In genomic region chr17:35258492-35259478, GRCm38 (mm10) we compare ENCODE assay signal across 10 mouse cellular contexts. TPM values are rescaled to one million over a fixed set of nuclear protein-coding genes. Genes with fewer than 3 reads are reported as not detected.
DNase-seq lines count a peak whose midpoint lies in the region; ATAC-seq and TF ChIP-seq lines count a peak whose summit lies in the region.
"Had no signal": no experiment of that assay in that cellular context is flagged by ENCODE, and none has a peak within 500 bp of the region (broad histone marks: within the 10 kb centered on the region; RNA-seq: fewer than 3 reads in every experiment).

No protein-coding gene starts in this region.

- H3K36me3 ChIP-seq in kidney, embryonic 16.5 days (ENCODE audit: insufficient read depth, low read length), result peaks cover 5% of the 10 kb centered on the region
- H3K36me3 ChIP-seq in midbrain, embryonic 13.5 days, result peaks cover 8% of the 10 kb centered on the region

- no peak overlapping the region for H3K4me3 ChIP-seq in kidney, embryonic 16.5 days (ENCODE audit: low read length)
- H3K4me3 ChIP-seq in bone marrow macrophage, adult 2 months (ENCODE audit: insufficient read depth, low read length), result peak overlapping the region; percentile 25
- no peak overlapping the region for H3K4me3 ChIP-seq in midbrain, embryonic 13.5 days (replicated peaks)

- no peak overlapping the region for H3K4me2 ChIP-seq in kidney, embryonic 16.5 days (replicated peaks; ENCODE audit: low read depth, low read length)
- H3K4me2 ChIP-seq in midbrain, embryonic 13.5 days (replicated peaks), result no peak overlapping the region

- peak; percentile 66 for DNase-seq in kidney, adult 11 months
- peak; percentile 72 for DNase-seq in kidney, adult 9 months
- no peak for DNase-seq in embryo, embryonic 11 days
- no peak for DNase-seq in layer of hippocampus, adult 18-20 months (ENCODE audit: low spot score in 2 of 2)

- 67% methylated on average over 11 of the region's 14 CpGs for WGBS in kidney, embryonic 16.5 days
- WGBS in midbrain, embryonic 13.5 days, result 65% methylated on average over 14 of the region's 14 CpGs

- ATAC-seq in kidney, embryonic 16.5 days (ENCODE audit: low FRiP score, low TSS enrichment), result no peak
- ATAC-seq in megakaryocyte progenitor cell, adult 5-6 weeks (replicated peaks; ENCODE audit: poor library complexity), result peak; percentile 69
- ATAC-seq in midbrain, embryonic 13.5 days, result no peak

- no peak overlapping the region for H3K9ac ChIP-seq in kidney, embryonic 16.5 days (replicated peaks; ENCODE audit: low read length)
- H3K9ac ChIP-seq in midbrain, embryonic 13.5 days (replicated peaks), result no peak overlapping the region

- H3K27me3 ChIP-seq in kidney, embryonic 16.5 days (ENCODE audit: insufficient read depth, low read length), result peaks cover 13% of the 10 kb centered on the region; the same call in 1 of the 2 replicates
- peaks cover 17% of the 10 kb centered on the region for H3K27me3 ChIP-seq in midbrain, embryonic 13.5 days

- no peaks in the 10 kb centered on the region for H3K9me3 ChIP-seq in kidney, embryonic 16.5 days (ENCODE audit: low read length)
- H3K9me3 ChIP-seq in midbrain, embryonic 13.5 days, result no peaks in the 10 kb centered on the region

- no peak overlapping the region for H3K27ac ChIP-seq in kidney, embryonic 16.5 days (ENCODE audit: low read length)
- peak overlapping the region; percentile 93 for H3K27ac ChIP-seq in bone marrow macrophage, adult 2 months (ENCODE audit: insufficient read depth, low read depth, low read length)
- H3K27ac ChIP-seq in midbrain, embryonic 13.5 days, result no peak overlapping the region

- peaks cover 4% of the 10 kb centered on the region; the same call in 1 of the 2 replicates for H3K4me1 ChIP-seq in kidney, embryonic 16.5 days (ENCODE audit: insufficient read depth, low read length)
- H3K4me1 ChIP-seq in bone marrow macrophage, adult 2 months (ENCODE audit: control insufficient read depth, insufficient read depth, low read length), result peaks cover 45% of the 10 kb centered on the region
- H3K4me1 ChIP-seq in midbrain, embryonic 13.5 days (replicated peaks), result peaks cover 9% of the 10 kb centered on the region

- no peak for TF ChIP-seq CTCF in bone marrow macrophage, adult 2 months (IDR thresholded peaks at IDR 0.05; ENCODE audit: low read depth, low read length)

- no peak for TF ChIP-seq POLR2A in bone marrow macrophage, adult 2 months (IDR thresholded peaks at IDR 0.05; ENCODE audit: borderline replicate concordance, low read depth, low read length)

RNA-seq across cellular contexts. Expression of gene H2-D1, which starts 3.7 kb away (rescaled TPM):
- 73.6 and 87.2 TPM in 2 replicates for polyA plus RNA-seq in kidney, embryonic 16.5 days (2015; fragmentation: Nextera tagmentation; extraction: Ambion mirVana)
- 2,808 and 2,856 TPM in 2 replicates for polyA plus RNA-seq in bone marrow macrophage, adult 2 months (2012; ENCODE audit: insufficient read depth, insufficient read length, missing spikeins)
- total RNA-seq in megakaryocyte progenitor cell, adult 5-6 weeks (2015), result 248 and 262 TPM in 2 replicates
- 464 and 467 TPM in 2 replicates for total RNA-seq in megakaryocyte progenitor cell, adult 5-6 weeks (2017)
- total RNA-seq in layer of hippocampus, adult 18-20 months (2021), result 10 to 100 TPM; 22.1 to 26.7 TPM
- polyA plus RNA-seq in midbrain, embryonic 13.5 days (2015; fragmentation: Nextera tagmentation; extraction: Ambion mirVana), result 49.5 and 52.5 TPM in 2 replicates

RNA-seq across cellular contexts. Expression of gene Ddx39b, which starts 17.2 kb away (rescaled TPM):
- polyA plus RNA-seq in kidney, embryonic 16.5 days (2015; fragmentation: Nextera tagmentation; extraction: Ambion mirVana), result 553 and 556 TPM in 2 replicates
- 164 and 169 TPM in 2 replicates for polyA plus RNA-seq in bone marrow macrophage, adult 2 months (2012; ENCODE audit: insufficient read depth, insufficient read length, missing spikeins)
- 289 and 314 TPM in 2 replicates for total RNA-seq in megakaryocyte progenitor cell, adult 5-6 weeks (2015)
- total RNA-seq in megakaryocyte progenitor cell, adult 5-6 weeks (2017), result 188 and 193 TPM in 2 replicates
- total RNA-seq in layer of hippocampus, adult 18-20 months (2021), result 100 to 1,000 TPM; 210 to 215 TPM
- polyA plus RNA-seq in midbrain, embryonic 13.5 days (2015; fragmentation: Nextera tagmentation; extraction: Ambion mirVana), result 460 and 465 TPM in 2 replicates

RNA-seq across cellular contexts. Expression of gene Nfkbil1, which starts 23.2 kb away (rescaled TPM):
- 11.6 TPM in 2 replicates for polyA plus RNA-seq in kidney, embryonic 16.5 days (2015; fragmentation: Nextera tagmentation; extraction: Ambion mirVana)
- polyA plus RNA-seq in bone marrow macrophage, adult 2 months (2012; ENCODE audit: insufficient read depth, insufficient read length, missing spikeins), result 15.5 and 15.7 TPM in 2 replicates
- total RNA-seq in megakaryocyte progenitor cell, adult 5-6 weeks (2015), result 1.9 and 3.1 TPM in 2 replicates
- total RNA-seq in megakaryocyte progenitor cell, adult 5-6 weeks (2017), result 6.7 and 8.0 TPM in 2 replicates
- total RNA-seq in layer of hippocampus, adult 18-20 months (2021), result 10 to 100 TPM; 13.6 to 15.8 TPM
- polyA plus RNA-seq in midbrain, embryonic 13.5 days (2015; fragmentation: Nextera tagmentation; extraction: Ambion mirVana), result 8.3 and 11.0 TPM in 2 replicates

RNA-seq across cellular contexts. Expression of gene Atp6v1g2, which starts 25.3 kb away (rescaled TPM):
- polyA plus RNA-seq in kidney, embryonic 16.5 days (2015; fragmentation: Nextera tagmentation; extraction: Ambion mirVana), result 5.8 and 8.5 TPM in 2 replicates
- polyA plus RNA-seq in bone marrow macrophage, adult 2 months (2012; ENCODE audit: insufficient read depth, insufficient read length, missing spikeins), result 11.2 and 15.1 TPM in 2 replicates
- total RNA-seq in megakaryocyte progenitor cell, adult 5-6 weeks (2015), result 4.1 and 6.9 TPM in 2 replicates
- 1.1 and 2.4 TPM in 2 replicates for total RNA-seq in megakaryocyte progenitor cell, adult 5-6 weeks (2017)
- total RNA-seq in layer of hippocampus, adult 18-20 months (2021), result 100 to 1,000 TPM; 637 to 681 TPM
- polyA plus RNA-seq in midbrain, embryonic 13.5 days (2015; fragmentation: Nextera tagmentation; extraction: Ambion mirVana), result 41.6 and 43.0 TPM in 2 replicates

RNA-seq across cellular contexts. Expression of gene Gm16181, which starts 38.2 kb away (rescaled TPM):
- 0.56 and 0.62 TPM in 2 replicates for polyA plus RNA-seq in kidney, embryonic 16.5 days (2015; fragmentation: Nextera tagmentation; extraction: Ambion mirVana)
- not detected in 2 replicates for polyA plus RNA-seq in bone marrow macrophage, adult 2 months (2012; ENCODE audit: insufficient read depth, insufficient read length, missing spikeins)
- total RNA-seq in megakaryocyte progenitor cell, adult 5-6 weeks (2015), result not detected in 2 replicates
- total RNA-seq in megakaryocyte progenitor cell, adult 5-6 weeks (2017), result not detected in 2 replicates
- not detected for total RNA-seq in layer of hippocampus, adult 18-20 months (2021)
- 0.57 and 0.79 TPM in 2 replicates for polyA plus RNA-seq in midbrain, embryonic 13.5 days (2015; fragmentation: Nextera tagmentation; extraction: Ambion mirVana)
- total RNA-seq: adrenal gland, adult 18-20 months had no signal
- polyA plus RNA-seq: large intestine, adult 2 months had no signal

Comparison
In these comparisons a context has a peak if more than half of its experiments do, and no peak if none do; other contexts are left out.
1. DNase-seq: peak in kidney, adult 11 months (single experiment) and kidney, adult 9 months (single experiment); none in embryo, embryonic 11 days (single experiment) and layer of hippocampus, adult 18-20 months (0 of 2).
2. RNA of gene H2-D1, which starts 3.7 kb away (polyA plus RNA-seq): 2,808 to 2,856 TPM in bone marrow macrophage, adult 2 months; 73.6 to 87.2 TPM in kidney, embryonic 16.5 days and 49.5 to 52.5 TPM in midbrain, embryonic 13.5 days; every median in the first group is over 10 times any median in the second.